Mouse (Mus musculus) spleen, embryonic (tissue): ENCODE results near the gene Krtap19-3.

Source experiments
- CTCF ChIA-PET: fragments of 350-600 bp; sonication (Branson Sonifier 250); formaldehyde crosslinking; loops from one replicate; lab custom pipeline; 2022; lab: Charles Lee

Gene Krtap19-3

DNA sequence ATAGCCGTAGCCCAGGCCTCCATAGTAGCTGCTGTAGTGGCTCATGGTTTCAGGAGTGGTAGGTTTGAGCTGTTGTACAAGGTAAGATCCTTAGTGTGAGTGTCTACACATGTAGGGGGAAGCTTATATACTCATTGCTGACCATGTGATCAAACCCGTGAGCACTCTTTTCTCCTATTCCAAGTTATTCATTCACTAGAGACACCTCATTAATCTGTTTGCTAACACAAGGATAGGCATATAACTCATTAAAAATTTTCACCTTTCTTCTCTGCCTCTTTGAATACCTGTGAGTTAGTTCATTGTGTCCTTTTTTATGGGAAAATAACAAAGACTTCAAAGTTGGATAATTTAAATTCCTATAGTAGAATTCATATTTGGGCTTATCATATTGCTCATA lies at the start of gene Krtap19-3:
TSS of gene Krtap19-3 (minus strand) at position 101 of the 400 bp plus-strand sequence.
- CTCF ChIA-PET: interaction anchor here (0.8 kb wide), 1 partner anchor 25 kb away, joined by 6 read pairs; no protein-coding TSS in a partner anchor

DNA sequence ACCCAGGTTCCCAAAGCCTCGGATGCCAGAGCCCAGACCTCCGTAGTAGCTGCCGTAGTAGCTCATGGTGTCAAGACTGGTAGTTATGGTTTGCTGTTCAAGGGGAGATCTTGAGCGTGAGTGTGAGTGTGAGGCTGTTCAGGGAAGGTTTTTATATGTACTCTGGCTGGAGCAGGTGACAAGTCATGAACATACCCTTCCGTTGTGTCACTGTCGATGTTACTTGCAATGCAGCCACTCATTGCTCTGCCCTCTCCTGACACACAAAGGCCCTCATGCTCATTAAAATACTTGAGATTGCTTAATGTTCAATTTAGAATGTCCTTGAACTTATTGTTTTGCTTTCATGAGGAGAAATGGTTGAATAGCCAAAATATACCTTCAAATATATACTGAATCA lies 18.5 kb upstream of the Krtap19-3 start, which contains the start of gene Krtap19-5:
TSS of gene Krtap19-5 (minus strand) at position 101 of the 400 bp plus-strand sequence.
- CTCF ChIA-PET: no interaction called here

DNA sequence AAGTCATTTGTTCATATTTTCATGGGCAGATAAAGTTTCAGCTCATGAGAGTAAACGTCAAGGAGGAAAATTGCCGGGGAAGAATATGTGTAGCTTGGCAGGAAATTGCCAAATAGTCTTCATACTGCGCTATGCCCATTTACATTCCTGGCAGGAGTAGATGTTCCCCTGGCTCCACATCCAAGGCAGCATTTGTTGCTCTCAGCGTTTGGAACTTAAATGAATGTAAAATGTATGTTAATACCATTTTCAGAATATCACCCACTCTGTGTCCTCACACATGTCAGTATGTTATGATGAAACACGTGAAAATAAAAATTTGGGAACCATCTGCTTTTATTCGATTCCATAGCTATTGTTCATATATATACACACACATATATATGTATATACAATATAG lies 9.0 kb upstream of the Krtap19-3 start:
- CTCF ChIA-PET: no interaction called here

DNA sequence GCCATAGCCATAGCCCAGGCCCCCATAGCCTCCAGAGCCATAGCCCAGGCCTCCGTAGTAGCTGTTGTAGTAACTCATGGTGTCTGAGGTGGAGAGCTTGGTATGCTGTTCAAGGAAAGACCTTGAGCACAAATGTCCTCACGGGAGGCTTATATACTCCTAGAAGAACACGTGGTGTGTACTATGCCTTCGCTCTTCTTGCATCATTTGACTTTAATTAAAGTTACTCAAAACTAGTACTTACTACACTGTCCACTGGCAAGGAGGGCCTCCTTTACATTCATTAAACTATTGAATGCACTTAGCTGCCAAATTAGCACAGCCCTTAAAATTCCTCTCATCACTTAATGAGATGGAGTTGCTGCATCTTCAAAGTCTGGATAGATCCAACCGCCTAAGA lies 7.2 kb upstream of the Krtap19-3 start, which contains the start of gene Krtap19-4:
TSS of gene Krtap19-4 (minus strand) at position 101 of the 400 bp plus-strand sequence.
- CTCF ChIA-PET: no interaction called here

DNA sequence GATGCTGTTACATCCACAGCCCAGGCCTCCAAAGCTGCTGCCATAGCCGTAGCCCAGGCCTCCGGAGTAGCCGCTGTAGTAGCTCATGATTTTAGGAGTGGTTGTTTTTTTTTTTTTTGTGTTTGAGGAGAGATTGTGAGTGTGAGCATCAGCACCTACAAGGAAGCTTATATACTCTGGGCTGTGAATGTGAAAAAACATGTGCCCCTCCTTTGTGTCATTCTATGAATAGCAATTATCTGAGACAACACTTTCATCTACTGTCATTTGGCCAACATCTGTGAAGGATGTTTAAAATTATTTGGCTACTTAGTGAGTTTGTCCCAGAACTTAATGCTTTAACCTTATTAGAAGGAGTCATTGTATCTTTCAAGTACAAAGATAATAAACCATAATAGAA lies 3.7 kb downstream of the Krtap19-3 start, which contains the start of gene Krtap19-2:
TSS of gene Krtap19-2 (minus strand) at position 101 of the 400 bp plus-strand sequence.
- CTCF ChIA-PET: no interaction called here

DNA sequence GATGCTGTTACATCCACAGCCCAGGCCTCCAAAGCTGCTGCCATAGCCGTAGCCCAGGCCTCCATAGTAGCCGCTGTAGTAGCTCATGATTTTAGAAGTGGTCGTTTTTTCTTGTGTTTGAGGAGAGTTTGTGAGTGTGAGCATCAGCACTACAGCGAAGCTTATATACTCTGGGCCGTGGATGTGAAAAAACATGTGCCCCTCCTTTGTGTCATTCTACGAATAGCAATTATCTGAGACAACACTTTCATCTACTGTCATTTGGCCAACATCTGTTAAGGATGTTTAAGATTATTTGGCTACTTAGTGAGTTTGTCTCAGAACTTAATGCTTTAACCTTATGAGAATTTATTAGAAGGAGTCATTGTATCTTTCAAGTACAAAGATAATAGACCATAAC lies 8.5 kb downstream of the Krtap19-3 start, which contains the start of gene Krtap19-1:
TSS of gene Krtap19-1 (minus strand) at position 101 of the 400 bp plus-strand sequence.
- CTCF ChIA-PET: no interaction called here

DNA sequence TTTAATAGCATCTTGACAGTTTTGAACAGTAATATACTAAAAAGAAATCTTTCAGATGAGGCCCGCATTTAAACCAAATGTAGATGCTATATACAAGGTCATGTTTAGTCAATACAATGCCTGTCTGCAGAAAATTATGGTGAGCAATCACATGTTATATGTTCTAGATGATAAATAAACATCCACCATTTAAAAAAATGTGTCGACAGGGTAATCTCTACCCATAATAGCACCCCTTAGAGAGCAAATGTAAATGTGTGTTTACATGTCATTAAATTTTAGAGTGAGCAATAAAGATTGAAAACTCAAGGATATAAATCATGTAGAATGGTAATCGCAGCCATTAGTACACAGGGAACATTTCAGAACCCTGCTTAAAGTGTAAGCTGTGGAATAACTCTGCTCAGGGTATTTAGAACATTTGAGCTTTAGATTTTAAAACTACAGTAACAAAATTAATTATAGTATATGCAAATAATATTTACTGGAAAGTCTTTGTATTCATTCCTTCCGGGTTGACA lies 12.9 kb downstream of the Krtap19-3 start:
- CTCF ChIA-PET: no interaction called here

DNA sequence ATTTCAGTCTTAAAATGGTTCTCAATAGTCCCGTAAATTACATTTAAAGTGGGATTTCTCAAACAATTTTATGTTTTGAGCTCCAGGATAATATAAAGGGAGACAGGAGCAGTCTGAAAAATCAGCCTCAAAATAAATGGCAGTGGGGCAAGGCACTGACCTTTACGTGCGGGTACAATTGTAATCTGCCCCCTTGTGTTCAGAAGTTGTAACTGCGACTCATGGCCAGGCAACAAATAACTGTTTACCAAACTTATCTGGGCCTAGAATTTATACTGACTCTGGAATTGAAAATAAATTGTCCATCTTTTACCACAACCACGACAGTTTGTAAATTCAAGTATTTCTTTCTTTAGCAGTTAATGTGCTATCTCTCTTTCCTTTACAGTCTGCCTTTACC lies 26.4 kb downstream of the Krtap19-3 start:
- CTCF ChIA-PET: no interaction called here

DNA sequence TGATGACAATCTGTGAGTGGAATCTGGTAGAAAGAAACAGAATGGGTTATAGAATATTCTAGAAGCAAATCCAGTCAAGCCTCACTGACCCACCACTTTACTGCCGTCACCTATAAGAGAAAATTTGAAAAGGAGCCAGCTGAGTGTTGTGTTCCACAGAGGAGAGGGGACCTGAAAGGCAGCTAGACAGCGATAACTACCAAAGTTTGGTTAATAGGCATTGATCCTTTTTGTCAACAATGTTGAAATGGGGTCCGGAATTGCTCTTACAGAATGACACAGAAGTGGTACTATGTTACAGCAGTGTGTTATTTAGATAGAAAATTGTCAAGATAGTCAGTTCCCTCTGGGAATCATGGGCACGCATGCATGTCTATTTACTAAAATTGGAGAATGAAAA lies 29.3 kb downstream of the Krtap19-3 start:
- CTCF ChIA-PET: interaction anchor here (0.6 kb wide), 1 partner anchor 19 kb away, joined by 3 read pairs; no protein-coding TSS in a partner anchor

DNA sequence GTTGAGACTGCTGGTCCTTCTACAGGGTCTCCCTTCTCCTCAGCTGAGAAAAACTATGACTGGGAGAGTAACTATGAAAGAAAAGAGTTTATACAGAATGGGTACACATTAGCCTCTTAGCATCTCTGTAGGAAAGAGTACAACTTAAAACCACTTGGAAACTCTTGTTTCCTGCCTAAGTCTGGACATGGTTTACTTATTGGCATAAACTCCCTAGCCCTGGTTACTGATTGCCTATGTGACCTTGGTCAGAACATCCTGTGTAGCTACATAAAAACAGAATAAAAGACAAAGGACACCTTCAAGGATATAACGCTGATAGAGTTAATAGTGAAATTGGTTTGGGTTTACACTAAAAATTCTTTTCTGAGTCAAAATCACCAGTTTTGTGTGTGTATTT lies 30.5 kb downstream of the Krtap19-3 start:
- CTCF ChIA-PET: no interaction called here
